Mouse (Mus musculus): ENCODE results near the gene Sstr4.

Gene Sstr4

DNA sequence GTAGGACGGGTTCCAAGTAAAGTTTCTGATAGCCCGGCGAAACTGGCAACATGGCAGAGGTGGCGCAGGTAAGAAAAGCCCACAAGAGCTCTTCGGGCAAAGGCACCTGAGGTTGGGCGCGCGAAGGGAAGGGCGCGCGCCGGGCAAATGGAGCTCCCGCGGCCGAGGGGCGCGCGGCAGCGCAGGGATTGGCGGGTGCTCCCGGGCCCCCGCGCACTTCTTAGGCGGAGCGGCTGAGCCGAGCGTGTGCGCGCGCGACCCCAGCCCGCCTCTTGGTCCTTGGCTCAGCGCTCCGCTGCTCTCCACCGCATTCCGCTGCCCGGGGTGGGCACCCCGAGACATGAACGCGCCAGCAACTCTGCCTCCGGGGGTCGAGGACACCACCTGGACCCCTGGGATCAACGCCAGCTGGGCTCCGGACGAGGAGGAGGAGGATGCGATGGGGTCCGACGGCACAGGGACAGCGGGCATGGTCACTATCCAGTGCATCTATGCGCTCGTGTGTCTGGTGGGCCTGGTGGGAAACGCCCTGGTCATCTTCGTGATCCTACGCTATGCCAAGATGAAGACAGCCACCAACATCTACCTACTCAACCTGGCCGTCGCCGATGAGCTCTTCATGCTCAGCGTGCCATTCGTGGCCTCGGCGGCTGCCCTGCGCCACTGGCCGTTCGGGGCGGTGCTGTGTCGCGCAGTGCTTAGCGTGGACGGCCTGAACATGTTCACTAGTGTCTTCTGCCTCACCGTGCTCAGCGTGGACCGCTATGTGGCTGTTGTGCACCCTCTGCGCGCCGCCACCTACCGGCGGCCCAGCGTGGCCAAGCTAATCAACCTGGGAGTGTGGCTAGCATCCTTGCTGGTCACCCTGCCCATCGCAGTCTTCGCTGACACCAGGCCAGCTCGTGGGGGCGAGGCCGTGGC is at the start of gene Sstr4:
Gene Sstr4, plus strand, starts transcription at position 214 of the 921 bp plus-strand sequence.
- peak; percentile 56 to 64 for DNase-seq (ENCODE audit: low spot score in 2 of 2)

DNA sequence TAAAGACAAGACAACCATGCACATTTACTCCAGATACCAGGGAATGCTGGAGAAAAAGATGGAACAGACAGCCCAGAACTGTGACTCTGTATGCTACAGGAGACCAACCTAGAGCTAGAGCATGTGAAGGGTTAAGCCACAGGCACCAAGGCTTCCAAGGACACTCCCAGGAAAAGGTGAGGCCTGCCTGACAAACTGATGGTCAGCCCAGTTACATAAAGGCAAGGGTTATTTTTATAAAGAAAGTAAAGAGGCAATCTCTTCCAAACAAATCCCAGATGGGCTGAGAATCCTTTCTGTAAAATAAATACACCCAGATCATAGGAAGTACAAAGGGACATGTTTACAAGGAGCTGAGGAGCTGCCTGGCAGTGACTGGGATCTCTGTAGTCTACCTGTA is 49.8 kb upstream of the Sstr4 start:
- DNase-seq (ENCODE audit: low spot score in 2 of 2): peak; percentile 46 to 76

DNA sequence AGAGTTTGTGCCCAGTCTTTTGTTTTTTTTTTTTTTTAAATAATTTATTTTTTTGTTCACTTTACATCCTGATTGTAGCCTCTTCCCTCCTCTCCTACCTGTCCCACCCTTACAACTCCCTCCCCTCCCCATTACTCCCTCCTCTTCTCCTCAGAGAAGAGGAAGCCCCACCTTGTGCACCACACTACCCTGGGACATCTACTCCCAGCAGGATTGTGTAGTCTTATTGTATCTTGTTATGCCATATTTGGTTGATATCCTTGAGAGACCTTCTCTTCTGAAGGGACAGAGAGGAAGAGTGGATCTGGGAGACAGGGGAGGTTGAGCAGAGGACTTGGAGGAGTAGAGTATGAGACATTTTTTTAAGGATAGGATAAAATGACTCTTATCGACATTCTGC is 48.2 kb upstream of the Sstr4 start:
- DNase-seq (ENCODE audit: low spot score in 2 of 2): no peak

DNA sequence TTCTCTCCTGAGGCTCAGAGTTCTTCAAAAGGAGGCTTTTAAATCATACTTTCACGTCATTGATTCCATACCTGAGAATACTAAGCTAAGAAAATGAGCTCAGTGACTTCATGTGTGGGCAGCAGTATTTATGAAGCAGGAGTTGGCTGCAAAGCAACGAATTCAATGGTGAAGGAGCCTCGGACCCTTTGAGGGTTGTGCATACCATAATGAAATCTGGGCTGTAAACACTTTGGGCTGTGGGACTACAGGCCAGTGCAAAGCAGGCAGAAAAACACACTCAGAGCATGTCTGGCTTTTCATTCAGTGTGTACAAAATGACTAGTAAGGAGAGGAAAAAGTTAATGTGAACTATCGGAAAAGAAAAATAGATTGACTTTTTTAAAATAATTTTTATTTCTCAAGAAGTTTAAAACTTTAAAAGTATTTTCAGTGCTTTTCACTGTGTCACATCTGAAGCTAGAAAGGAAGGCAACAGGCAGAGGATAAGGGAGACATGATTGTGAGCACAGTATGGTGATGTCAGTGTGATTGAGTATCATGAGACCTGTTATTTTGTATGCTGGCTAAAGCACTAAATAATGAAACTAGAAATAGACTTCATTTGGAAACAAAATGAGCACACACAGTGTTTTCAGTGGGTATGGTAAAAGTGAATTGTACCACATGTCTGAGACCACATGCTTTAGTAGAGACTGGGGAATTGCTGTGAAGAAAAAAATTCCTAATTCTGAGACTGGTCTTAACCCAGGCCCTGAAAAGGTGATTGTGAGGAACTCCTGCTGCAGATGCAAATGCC is 45.4 kb upstream of the Sstr4 start:
- DNase-seq (ENCODE audit: low spot score in 2 of 2): no peak

DNA sequence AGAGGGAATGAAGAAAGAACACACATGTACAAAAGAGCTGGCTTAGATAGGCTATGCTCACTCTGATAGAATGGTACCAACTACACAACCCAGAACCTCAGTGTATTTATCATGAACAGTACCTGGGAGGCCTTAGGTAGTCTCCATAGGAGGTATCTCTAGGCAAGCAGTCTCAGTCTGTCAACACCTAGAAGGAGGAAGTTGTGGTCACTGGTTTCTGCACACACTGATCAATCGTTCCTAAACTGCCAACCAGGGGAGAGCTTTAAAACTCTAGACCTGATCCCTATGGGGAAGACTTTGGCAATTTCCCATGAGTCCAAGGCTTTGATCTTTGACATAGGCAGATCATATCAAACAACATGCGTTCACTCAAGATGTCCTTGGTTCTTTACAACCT is 44.7 kb upstream of the Sstr4 start:
- no peak for DNase-seq (ENCODE audit: low spot score in 2 of 2)

DNA sequence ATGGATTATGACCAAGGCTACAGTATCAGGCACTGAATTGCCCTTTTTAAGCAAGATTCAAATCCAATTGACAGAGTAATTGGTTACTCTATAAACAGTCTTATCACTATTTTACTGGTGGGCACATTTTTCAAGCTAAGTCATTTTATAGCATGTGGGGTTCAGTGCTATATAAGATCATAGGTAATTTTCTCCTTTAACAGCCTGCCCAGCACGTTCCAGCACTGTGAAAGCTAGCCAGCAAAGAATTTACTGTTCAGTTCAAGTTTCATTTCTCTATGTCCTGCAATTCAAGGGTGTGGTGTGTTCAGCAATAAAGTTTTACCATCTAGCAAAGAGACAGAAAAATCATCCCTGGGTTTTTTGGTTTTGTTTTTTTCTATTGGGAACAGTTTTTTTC is 42.5 kb upstream of the Sstr4 start:
- no peak for DNase-seq (ENCODE audit: low spot score in 2 of 2)

DNA sequence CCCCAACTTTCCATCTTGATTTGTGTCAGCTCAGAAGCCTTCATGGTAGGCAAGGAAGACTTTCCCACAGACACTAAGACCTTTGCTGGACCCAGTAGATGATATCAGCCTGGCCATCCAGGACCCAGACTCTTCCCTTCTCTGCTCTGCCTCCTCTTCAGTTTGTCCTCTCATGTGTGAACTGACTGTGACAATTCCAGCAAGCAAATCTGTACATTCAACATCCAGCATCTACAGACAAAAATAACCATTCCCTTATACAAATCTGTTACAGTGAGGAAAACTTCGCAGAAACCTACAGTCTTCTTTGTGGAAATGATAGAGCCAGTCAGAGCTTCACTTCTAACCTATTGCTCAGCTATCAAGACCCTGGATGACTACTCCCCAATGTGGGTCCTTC is 38.0 kb upstream of the Sstr4 start:
- no peak for DNase-seq (ENCODE audit: low spot score in 2 of 2)

DNA sequence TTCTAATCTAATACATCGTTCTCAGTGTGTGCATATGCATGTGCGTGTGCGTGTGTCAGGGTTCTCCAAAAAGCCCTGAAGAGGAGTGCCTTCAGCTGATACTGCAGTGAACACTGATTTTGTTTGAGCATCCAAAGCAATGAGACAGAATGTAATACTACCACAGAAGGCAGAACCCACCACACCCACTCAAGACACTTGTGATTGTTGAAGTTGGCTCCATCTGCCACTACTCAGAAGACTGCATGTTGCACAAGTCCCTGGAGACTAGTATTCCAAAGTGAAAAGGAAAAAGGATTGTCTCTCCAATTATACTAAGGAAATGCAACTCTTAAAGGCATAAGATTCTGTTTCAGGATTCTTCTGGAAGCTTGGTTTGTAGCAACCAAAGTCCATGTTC is 30.6 kb upstream of the Sstr4 start:
- peak in 1 of 2 experiments; percentile 42 for DNase-seq (ENCODE audit: low spot score in 2 of 2)

DNA sequence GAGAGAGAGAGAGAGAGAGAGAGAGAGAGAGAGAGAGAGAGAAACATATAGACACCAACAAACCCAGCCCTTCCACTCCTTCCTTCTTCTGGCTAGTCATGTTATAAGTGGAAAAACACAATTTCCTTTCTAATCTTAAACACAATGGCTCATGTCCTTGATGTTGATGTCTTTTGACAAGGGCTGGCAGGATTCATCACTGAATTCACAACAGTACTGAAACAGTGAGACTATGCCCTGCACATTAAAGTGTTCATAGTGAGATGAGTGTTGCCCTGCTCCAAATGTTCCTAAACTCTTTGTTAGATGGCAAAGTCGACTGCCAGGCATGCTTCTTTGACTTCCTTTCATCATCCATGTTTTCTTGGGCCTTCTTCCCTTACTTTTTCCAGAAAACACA is 29.9 kb upstream of the Sstr4 start:
- no peak for DNase-seq (ENCODE audit: low spot score in 2 of 2)

DNA sequence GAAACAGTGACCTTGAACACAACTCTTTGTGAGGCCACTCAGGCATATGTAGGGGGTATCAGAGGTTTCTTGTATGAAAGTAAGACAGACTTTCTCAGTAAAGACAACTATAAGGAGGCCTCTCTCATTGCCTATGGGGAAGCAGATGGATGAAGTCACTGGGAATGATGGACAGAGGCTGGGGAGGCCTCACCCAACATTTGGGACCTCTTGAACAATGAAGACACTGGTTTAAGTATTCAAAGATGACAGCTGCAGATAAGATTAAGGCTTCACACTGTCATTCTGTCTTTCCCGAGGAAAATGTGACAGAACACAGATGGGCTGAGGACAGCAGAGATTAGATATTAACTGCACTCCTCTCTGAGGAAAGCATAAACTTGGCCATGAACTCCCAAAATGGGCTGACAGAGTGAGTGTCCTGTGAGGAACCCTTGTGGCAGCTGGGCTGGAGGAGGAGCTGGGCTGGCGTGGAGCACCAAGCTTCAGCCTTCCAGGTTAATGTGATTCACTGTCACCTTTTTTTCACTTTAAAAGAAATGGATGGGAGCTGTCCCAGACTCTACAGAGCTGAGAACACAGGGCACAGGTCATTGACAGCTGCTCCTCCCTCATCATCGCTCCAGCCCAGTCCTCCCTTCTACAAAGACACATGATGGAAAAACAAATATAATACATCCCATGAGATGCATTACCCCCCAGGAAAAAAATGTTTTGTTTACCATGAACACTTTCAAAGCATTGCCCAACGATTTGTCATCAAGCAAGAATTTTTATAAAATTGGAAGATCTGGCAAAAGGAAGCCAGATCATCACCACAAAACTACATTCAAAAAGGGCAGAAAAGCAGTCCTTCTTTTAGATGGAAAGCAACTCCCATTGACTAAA is 23.2 kb upstream of the Sstr4 start:
- no peak for DNase-seq (ENCODE audit: low spot score in 2 of 2)

DNA sequence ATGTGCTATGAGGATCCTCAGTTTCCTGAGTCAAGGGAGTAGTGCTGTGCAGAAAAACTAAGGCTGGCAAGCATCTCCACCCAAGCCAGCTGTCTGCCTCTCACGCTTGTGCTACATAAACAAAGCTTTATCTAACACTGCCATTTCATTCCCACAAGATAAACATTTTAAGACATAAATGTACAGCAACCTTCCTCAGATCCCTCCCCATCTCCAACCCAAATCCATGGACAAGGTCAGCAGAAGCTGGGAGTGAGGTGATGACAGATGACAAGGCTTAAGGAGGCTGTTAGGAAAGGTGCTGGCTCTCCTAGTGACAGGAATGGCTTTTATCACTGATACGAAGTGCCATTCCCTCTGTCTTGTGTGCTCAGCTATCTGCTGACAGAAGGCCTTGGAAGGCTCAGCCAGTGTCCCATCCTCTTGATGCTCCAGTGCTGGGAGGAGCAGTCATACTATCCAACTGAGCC is 21.5 kb upstream of the Sstr4 start:
- DNase-seq (ENCODE audit: low spot score in 2 of 2): no peak

DNA sequence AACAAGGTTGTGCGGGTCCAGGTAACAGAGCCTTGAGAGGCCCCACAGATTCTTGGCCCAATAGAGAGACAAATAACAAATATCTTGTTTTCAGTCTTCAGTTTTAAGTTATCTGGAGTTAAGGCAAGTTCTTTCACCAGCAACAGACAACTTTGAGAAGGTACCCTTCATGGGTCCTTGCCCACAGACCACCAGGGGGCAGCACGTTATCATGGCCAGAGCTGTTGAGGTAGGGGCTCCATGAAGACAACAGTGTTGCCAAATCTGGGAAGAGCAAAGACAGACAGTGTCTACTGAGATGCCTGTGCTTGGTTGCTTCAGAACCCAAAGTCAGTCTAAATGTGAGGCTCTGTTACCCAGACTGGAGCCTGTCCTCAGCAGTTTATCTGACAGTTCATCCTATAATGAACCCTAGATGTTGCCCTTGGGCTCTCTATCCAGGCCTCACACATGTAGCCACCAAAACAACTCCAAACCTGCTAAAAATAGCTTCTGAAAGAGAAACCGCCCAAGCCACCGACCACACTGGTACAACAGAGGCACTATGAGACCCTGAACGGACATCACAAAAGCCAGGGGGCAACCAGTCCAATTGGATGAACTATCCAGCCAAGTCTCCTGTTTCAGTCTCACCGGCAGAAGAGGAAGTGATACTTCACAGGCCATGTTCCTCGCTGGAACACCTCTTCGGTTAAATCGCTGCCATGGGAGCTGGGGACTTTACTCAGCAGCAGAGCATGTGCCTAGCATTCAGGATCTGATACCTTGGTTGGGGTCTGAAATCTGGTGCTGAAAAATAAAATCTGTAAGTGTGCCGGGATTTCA is 19.6 kb upstream of the Sstr4 start:
- no peak for DNase-seq (ENCODE audit: low spot score in 2 of 2)

DNA sequence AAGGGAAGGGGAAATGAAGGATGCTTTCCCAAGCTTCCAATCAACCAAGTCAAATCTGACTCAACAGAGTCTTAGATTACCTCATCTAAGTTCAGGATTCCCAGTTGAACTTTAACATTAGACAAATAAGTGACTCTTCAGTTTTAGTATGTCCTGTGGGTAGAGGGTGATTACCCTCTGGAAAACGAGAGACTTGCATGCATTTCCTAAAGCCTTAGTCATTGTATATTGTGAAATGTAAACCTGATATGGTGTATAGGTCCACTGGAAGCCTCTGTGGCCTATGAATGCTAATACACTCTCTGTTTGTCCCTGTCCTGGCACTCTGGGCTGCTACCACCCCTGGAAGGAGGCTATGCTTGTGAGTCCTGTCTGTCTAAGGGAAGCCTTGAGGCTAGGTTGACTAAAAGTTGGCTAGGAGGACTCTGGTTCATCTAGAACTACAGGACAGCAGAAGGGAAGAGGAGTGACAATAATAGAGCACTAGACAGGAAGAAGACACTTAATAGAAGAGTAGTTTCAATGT is 16.3 kb upstream of the Sstr4 start:
- DNase-seq (ENCODE audit: low spot score in 2 of 2): no peak

DNA sequence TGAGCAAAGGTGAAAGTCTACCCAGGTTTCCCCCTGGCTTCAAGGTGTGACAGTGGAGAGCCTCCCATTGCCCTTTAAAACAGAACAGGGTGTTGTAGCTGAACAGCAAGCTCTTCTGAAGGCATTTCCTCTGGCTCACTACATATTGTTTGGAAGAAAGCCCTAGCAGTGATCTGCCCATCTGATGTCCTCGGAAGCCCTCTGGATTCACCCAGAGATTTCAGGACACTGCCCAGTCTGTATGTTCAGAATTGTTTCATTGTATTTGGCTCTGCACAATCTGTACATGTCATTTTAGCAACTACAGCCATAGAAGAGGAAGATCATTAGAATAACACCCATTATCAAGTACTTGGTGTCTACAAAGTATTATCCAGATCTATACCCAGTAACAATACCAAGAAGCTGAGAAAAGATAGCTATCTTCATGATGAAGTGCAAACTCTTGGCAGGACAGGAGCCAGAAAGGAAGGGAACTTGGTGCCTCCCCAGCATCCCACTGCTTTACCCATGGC is 15.2 kb upstream of the Sstr4 start:
- no peak for DNase-seq (ENCODE audit: low spot score in 2 of 2)

DNA sequence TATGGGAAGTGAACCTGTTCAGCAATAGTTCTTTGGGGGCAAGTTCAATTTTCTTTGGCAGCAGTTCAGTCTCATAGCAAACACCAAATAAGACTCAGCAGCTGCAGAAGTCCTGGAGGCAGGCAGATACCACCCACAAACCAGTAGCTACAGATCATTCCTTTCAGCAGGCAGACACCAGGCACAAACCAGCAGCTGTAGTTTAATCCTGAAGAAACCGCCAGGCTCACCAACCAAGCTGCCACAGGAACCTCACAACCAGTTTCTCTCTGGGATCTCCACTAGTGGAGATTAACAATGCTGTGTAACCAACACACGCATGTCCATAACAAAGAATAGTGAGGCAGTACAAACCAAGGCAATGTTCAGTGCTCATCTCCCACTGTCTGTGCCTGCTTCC is 14.1 kb upstream of the Sstr4 start:
- no peak for DNase-seq (ENCODE audit: low spot score in 2 of 2)

DNA sequence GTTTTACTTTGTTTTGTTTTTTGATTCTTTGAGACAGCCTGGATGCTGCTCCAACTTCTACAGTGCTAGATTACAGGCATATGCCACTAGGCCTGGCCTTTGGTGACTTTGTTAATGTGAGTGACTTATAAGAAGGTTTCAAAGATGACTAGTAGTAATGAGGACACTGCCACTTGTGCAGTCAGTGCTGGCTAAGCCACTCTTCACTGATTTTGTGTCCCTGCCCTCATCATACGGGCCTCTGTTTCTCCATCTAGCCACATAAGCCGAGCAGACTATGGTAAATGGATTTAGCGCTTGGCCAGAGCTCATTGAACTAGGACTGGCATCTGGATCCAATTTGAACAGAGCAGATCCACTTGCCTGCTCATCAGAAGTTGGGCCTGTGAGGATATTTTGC is 8.7 kb upstream of the Sstr4 start:
- no peak for DNase-seq (ENCODE audit: low spot score in 2 of 2)

DNA sequence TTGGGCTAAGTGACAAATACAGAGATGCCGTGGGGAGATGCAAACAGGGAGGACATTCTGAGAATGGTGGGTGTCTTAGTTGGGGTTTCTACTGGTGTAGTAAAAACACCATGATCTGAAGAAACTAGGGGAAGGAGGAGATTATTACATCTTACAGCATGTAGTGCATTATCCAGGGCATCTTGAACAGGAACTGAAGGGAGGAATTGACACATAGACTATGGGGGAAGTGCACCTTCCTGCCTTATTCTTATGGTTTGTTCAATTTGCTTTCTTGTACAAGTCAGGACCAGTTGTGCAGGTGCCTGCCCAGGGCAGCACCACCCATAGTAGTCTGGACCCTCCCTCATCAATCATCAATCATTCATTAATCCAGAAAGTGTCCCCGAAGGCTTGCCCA is 8.2 kb upstream of the Sstr4 start:
- no peak for DNase-seq (ENCODE audit: low spot score in 2 of 2)

DNA sequence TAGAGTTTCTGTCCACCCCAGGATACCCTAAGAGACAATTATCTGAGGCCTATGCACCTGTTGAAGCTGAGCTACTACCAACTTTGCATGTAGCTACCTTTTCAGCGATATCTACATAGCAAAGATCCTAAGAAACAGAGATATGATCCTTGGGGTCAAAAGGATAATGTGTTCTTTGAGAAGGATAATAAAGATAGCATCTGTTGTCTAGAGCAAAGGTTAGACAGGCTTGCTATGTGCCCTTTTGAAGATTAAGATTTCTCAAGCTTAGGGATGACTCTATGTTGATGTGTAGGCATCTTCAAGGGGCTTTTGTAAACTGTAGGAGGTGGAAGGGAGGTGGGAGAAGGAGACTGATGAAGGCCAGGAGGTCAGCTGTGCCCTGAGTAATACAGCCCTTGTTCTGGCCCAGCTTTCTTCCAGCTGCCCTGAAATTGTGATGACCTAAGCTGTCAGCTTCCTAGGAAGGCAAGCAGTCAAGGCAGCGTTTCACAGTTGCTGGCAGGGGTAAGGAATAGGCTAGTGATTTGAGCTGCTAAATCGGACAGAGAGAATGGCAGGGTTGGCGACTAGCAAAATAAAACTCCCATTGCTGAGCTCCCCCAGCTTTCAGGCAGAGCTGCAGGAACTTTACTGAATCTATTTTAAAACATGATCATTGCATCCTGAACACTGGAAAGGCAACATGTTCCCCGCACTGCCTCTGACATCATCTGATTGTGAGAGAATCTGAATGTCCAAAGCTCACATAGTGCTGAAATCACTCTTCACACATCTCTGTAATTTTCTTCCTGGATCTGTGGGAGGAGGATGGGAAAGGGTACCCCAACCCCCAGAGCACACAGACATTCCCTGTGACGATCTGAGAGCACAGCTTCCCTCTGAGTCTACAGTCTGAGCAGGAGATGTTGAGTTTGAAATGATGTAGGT is 7.2 kb upstream of the Sstr4 start:
- no peak for DNase-seq (ENCODE audit: low spot score in 2 of 2)

DNA sequence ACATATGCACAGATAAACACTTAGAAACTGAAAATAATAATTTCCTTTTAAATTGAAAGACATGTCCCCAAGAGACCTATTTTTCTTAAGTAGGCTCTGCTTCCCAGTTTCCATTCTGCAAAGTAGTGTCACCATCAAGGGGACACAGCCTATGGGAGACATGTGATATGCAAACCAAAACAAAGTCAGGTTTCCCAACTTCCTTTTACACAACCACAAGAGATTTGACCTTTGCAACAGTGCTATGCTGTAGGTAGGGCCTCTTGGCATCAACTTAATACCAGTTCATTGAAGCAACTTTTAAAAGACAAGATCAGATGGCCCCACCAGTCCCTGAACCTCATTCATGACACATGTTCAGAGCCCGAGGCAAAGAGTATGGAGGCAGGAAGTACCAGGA is 2.0 kb upstream of the Sstr4 start:
- no peak for DNase-seq (ENCODE audit: low spot score in 2 of 2)
